Mouse (Mus musculus): ENCODE measurements around the gene Rab7b.
A peak's percentile ranks its signal among the peaks of the same experiment; 100 is the strongest.

- TF ChIP-seq POLR2A (IDR thresholded peaks at IDR 0.05; ENCODE audit: insufficient read depth, low read length) (no peak), CTCF (IDR thresholded peaks at IDR 0.05; ENCODE audit: low read depth, low read length) (peak; percentile 41), EP300 (IDR thresholded peaks at IDR 0.05; ENCODE audit: insufficient read depth, low read depth, low read length) (no peak)
These were observed 12.9 kb downstream of the Rab7b start for GRCm38 (mm10) chr1:131701391-131701790.
